Mouse (Mus musculus) embryonic facial prominence, embryonic 12.5 days (tissue): ENCODE measurements around the gene Leprot. TPM values are rescaled to one million over a fixed set of nuclear protein-coding genes. Genes with fewer than 3 reads are reported as not detected.

Experiments used
- ATAC-seq: fragments of 200-750 bp; cut with Nextera tagmentation; 2 replicates; pipeline ENCODE4 v1.8.0; 2017; ENCODE audit not compliant: insufficient number of reproducible peaks, insufficient read depth, low FRiP score, low TSS enrichment
- H3K27ac ChIP-seq: fragments of 300-500 bp; sonication (generic); 2 replicates; pipeline ENCODE4 v1.5.1; 2016; ENCODE audit warnings: mild to moderate bottlenecking
- H3K27me3 ChIP-seq: fragments of 300-500 bp; sonication (generic); 2 replicates; pipeline ENCODE4 v1.6.1; 2016; ENCODE audit warnings: mild to moderate bottlenecking, moderate library complexity
- H3K36me3 ChIP-seq: fragments of 300-500 bp; sonication (generic); 2 replicates; pipeline ENCODE4 v1.6.1; 2016; ENCODE audit warnings: mild to moderate bottlenecking
- H3K4me1 ChIP-seq: fragments of 300-500 bp; sonication (generic); 2 replicates; pipeline ENCODE4 v1.6.1; 2016
- H3K4me2 ChIP-seq: fragments of 300-500 bp; sonication (generic); replicated peaks from 2 replicates; pipeline ENCODE4 v1.6.1; 2016; ENCODE audit warnings: mild to moderate bottlenecking, moderate library complexity
- H3K4me3 ChIP-seq: fragments of 300-500 bp; sonication (generic); 2 replicates; pipeline ENCODE4 v1.5.1; 2016; ENCODE audit warnings: mild to moderate bottlenecking
- H3K9ac ChIP-seq: fragments of 300-500 bp; sonication (generic); 2 replicates; pipeline ENCODE4 v1.6.1; 2016; ENCODE audit warnings: mild to moderate bottlenecking, moderate library complexity
- H3K9me3 ChIP-seq: fragments of 300-500 bp; sonication (generic); 2 replicates; pipeline ENCODE4 v1.6.1; 2016; ENCODE audit warnings: mild to moderate bottlenecking, moderate library complexity
- WGBS: fragments of 180-500 bp; shearing (Covaris S2); methylation state at CpG from one replicate; pipeline ENCODE4 v1.1.7; 2016; 5-methylcytosine and 5-hydroxymethylcytosine counted together
- polyA plus RNA-seq: library from polyadenylated mRNA; unstranded; fragments of >200 nt; fragmentation: Nextera tagmentation; extraction: Ambion mirVana; gene quantifications from 2 replicates; pipeline ENCODE4 v1.2.1, GENCODE M21; 2016

The Leprot gene
- polyA plus RNA-seq, 1 experiment from 2014 or later: 82.9 TPM

- ATAC-seq: no peak
- Histone ChIP-seq H3K4me3 (no peak overlapping the region), H3K4me2 (no peak overlapping the region), H3K36me3 (no peaks in the 10 kb centered on the region), H3K9me3 (no peaks in the 10 kb centered on the region), H3K27ac (no peak overlapping the region), H3K4me1 (no peaks in the 10 kb centered on the region), H3K9ac (no peak overlapping the region), H3K27me3 (no peaks in the 10 kb centered on the region)
- WGBS: 81% methylated on average over 3 of the region's 3 CpGs
Measured at GRCm38 (mm10) chr4:101697236-101697635, 49.7 kb downstream of the Leprot start.

- H3K9me3 ChIP-seq: no peaks in the 10 kb centered on the region
- H3K4me1 ChIP-seq: no peaks in the 10 kb centered on the region
- WGBS: 97% methylated on average over 1 of the region's 1 CpGs
- H3K9ac ChIP-seq: no peak overlapping the region
- no peak for ATAC-seq
- H3K27me3 ChIP-seq: no peaks in the 10 kb centered on the region
- H3K36me3 ChIP-seq: no peaks in the 10 kb centered on the region
- H3K4me2 ChIP-seq: no peak overlapping the region
- no peak overlapping the region for H3K4me3 ChIP-seq
- no peak overlapping the region for H3K27ac ChIP-seq
Measured at GRCm38 (mm10) chr4:101699423-101699822, 51.9 kb downstream of the Leprot start.

GRCm38 (mm10) chr4:101700892-101701640 lies 53.5 kb downstream of the Leprot start:
- 87% methylated on average over 14 of the region's 14 CpGs for WGBS
- ATAC-seq: no peak
- H3K27me3 ChIP-seq: no peaks in the 10 kb centered on the region

DNA sequence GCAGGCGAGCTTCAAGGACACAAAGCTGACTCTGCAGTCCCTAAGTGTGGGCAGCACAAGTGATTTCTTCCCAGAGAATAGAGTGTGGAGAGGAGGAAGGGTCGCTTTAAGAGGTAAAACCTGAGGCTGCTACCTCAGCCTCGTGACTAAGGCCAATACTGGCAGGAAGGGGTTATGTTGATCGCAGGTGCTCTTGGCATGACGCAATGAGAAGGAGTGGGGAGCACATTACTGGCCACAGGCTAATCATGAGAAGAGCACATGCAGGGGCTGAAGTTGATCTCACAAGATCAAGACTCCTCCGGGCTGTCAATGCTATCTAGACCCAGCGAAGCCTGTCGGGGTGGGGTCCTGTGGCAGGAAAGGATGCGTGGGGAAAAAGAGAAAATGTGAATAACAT lies 57.8 kb downstream of the Leprot start:
- ATAC-seq: no peak
- Histone ChIP-seq H3K36me3 (no peaks in the 10 kb centered on the region), H3K27me3 (no peaks in the 10 kb centered on the region), H3K9ac (no peak overlapping the region), H3K9me3 (no peaks in the 10 kb centered on the region), H3K4me2 (no peak overlapping the region), H3K4me3 (no peak overlapping the region), H3K27ac (no peak overlapping the region), H3K4me1 (peaks cover 7% of the 10 kb centered on the region; the same call in 1 of the 2 replicates)
- 80% methylated on average over 9 of the region's 9 CpGs for WGBS

More at GRCm38 (mm10) chr4:101700892-101701640, 53.5 kb downstream of the Leprot start:
- Histone ChIP-seq H3K27ac (no peak overlapping the region), H3K36me3 (no peaks in the 10 kb centered on the region), H3K4me3 (no peak overlapping the region), H3K4me2 (no peak overlapping the region), H3K9me3 (no peaks in the 10 kb centered on the region), H3K9ac (no peak overlapping the region), H3K4me1 (no peaks in the 10 kb centered on the region)

GRCm38 (mm10) chr4:101707234-101707633 lies 59.7 kb downstream of the Leprot start:
- WGBS: 15% methylated on average over 2 of the region's 2 CpGs
- Histone ChIP-seq H3K4me3 (no peak overlapping the region), H3K4me2 (no peak overlapping the region), H3K27ac (peak overlapping the region; percentile 76), H3K4me1 (peaks cover 10% of the 10 kb centered on the region), H3K36me3 (no peaks in the 10 kb centered on the region), H3K9me3 (no peaks in the 10 kb centered on the region), H3K9ac (no peak overlapping the region), H3K27me3 (no peaks in the 10 kb centered on the region)
- ATAC-seq: peak; percentile 85

DNA sequence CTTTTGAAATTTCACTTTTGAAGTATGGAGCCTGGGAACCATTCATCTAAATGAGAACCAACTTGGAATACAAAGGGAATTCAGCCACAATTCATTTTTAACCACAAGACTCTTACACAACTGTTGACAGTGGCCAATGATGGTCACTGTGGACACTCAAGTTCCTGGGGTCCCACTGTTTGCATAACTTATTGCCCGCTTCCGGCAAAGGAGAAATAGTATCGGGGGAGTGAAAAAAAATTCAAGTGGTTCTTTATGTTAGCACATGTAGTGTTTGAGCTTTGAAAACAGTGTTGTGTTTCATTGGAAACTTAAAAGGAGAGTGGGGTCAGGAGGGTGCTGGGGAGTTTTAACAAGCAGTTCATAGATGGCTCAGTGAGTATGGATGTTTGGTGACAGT lies 60.4 kb downstream of the Leprot start:
- no peaks in the 10 kb centered on the region for H3K36me3 ChIP-seq
- H3K4me2 ChIP-seq: no peak overlapping the region
- 19% methylated on average over 3 of the region's 3 CpGs for WGBS
- H3K27me3 ChIP-seq: no peaks in the 10 kb centered on the region
- peaks cover 17% of the 10 kb centered on the region for H3K4me1 ChIP-seq
- peak overlapping the region; percentile 78 for H3K27ac ChIP-seq
- no peak for ATAC-seq
- no peak overlapping the region for H3K4me3 ChIP-seq
- no peaks in the 10 kb centered on the region for H3K9me3 ChIP-seq
- H3K9ac ChIP-seq: no peak overlapping the region

Other genes with a start within 250 kb of the Leprot start
- gene Ak4, start 228.4 kb upstream of the Leprot start, polyA plus RNA-seq: 10.2 and 11.4 TPM in 2 replicates
- gene Dnajc6, start 151.1 kb upstream of the Leprot start, polyA plus RNA-seq: 2.6 and 3.3 TPM in 2 replicates
- 12.1 and 13.5 TPM in 2 replicates for gene Lepr, start 69.7 kb downstream of the Leprot start, polyA plus RNA-seq
- gene B020004J07Rik, start 196.3 kb downstream of the Leprot start, polyA plus RNA-seq: not detected in 2 replicates
- not detected in 2 replicates for gene C130073F10Rik, start 246.1 kb downstream of the Leprot start, polyA plus RNA-seq